Mouse (Mus musculus) c-Kit-positive CD71-negative TER-119-negative erythroid progenitor cells, embryonic 14.5 days (primary cell): ENCODE results near the gene Plekha3.

ENCODE experiments used
- DNase-seq: peaks from one replicate; pipeline ENCODE4 v3.0.0-alpha.2; 2013; ENCODE audit warnings: low read depth

The Plekha3 gene

GRCm38 (mm10) chr2:76676401-76677226, 1.5 kb downstream of the Plekha3 start:
- no peak for DNase-seq

GRCm38 (mm10) chr2:76682301-76682700, 7.2 kb downstream of the Plekha3 start:
- DNase-seq, result no peak

GRCm38 (mm10) chr2:76686986-76687385, 11.9 kb downstream of the Plekha3 start:
- no peak for DNase-seq

GRCm38 (mm10) chr2:76687608-76688007, 12.5 kb downstream of the Plekha3 start:
- DNase-seq, result no peak

GRCm38 (mm10) chr2:76688162-76688561, 13.1 kb downstream of the Plekha3 start:
- no peak for DNase-seq

GRCm38 (mm10) chr2:76690436-76691204, 15.5 kb downstream of the Plekha3 start:
- DNase-seq, result no peak

GRCm38 (mm10) chr2:76693765-76694164, 18.7 kb downstream of the Plekha3 start:
- no peak for DNase-seq

- no peak for DNase-seq
Observed at GRCm38 (mm10) chr2:76695290-76695689, 20.2 kb downstream of the Plekha3 start.

GRCm38 (mm10) chr2:76702188-76702587, 27.1 kb downstream of the Plekha3 start:
- no peak for DNase-seq

GRCm38 (mm10) chr2:76702751-76703150, 27.7 kb downstream of the Plekha3 start:
- no peak for DNase-seq

GRCm38 (mm10) chr2:76705655-76706054, 30.6 kb downstream of the Plekha3 start:
- no peak for DNase-seq

- DNase-seq, result no peak
Observed at GRCm38 (mm10) chr2:76708512-76708911, 33.4 kb downstream of the Plekha3 start.

GRCm38 (mm10) chr2:76714984-76715383, 39.9 kb downstream of the Plekha3 start:
- DNase-seq, result no peak

GRCm38 (mm10) chr2:76719650-76720049, 44.6 kb downstream of the Plekha3 start:
- no peak for DNase-seq
